Mouse (Mus musculus) liver, embryonic 15.5 days (tissue): ENCODE results near the gene Gm49336. TPM values are rescaled to one million over a fixed set of nuclear protein-coding genes. Genes with fewer than 3 reads are reported as not detected.
A peak's percentile ranks its signal among the peaks of the same experiment; 100 is the strongest.

Experiments used
- ATAC-seq: fragments of 200-750 bp; cut with Nextera tagmentation; 2 replicates; pipeline ENCODE4 v1.8.0; 2017; ENCODE audit warnings: moderate number of reproducible peaks, mild to moderate bottlenecking, moderate library complexity; ENCODE audit not compliant: insufficient read depth
- H3K27ac ChIP-seq: fragments of 300-500 bp; sonication (generic); replicated peaks from 2 replicates; pipeline ENCODE4 v1.5.1; 2015; ENCODE audit warnings: mild to moderate bottlenecking, inconsistent platforms
- H3K27me3 ChIP-seq: fragments of 300-500 bp; sonication (generic); 2 replicates; pipeline ENCODE4 v1.6.1; 2015; ENCODE audit warnings: mild to moderate bottlenecking, inconsistent platforms
- H3K36me3 ChIP-seq: fragments of 300-500 bp; sonication (generic); replicated peaks from 2 replicates; pipeline ENCODE4 v1.6.1; 2015; ENCODE audit warnings: moderate library complexity, mild to moderate bottlenecking, inconsistent platforms
- H3K4me1 ChIP-seq: fragments of 300-500 bp; sonication (generic); replicated peaks from 2 replicates; pipeline ENCODE4 v1.6.1; 2015; ENCODE audit warnings: inconsistent platforms
- H3K4me2 ChIP-seq: fragments of 300-500 bp; sonication (generic); 2 replicates; pipeline ENCODE4 v1.6.1; 2015; ENCODE audit warnings: moderate library complexity, mild to moderate bottlenecking, inconsistent platforms
- H3K4me3 ChIP-seq: fragments of 300-500 bp; sonication (generic); replicated peaks from 2 replicates; pipeline ENCODE4 v1.5.1; 2015; ENCODE audit warnings: mild to moderate bottlenecking, inconsistent platforms
- H3K9ac ChIP-seq: fragments of 300-500 bp; sonication (generic); 2 replicates; pipeline ENCODE4 v1.6.1; 2015; ENCODE audit warnings: moderate library complexity, mild to moderate bottlenecking, inconsistent platforms
- H3K9me3 ChIP-seq: fragments of 300-500 bp; sonication (generic); replicated peaks from 2 replicates; pipeline ENCODE4 v1.6.1; 2016; ENCODE audit warnings: inconsistent platforms
- WGBS: fragments of 180-500 bp; shearing (Covaris S2); methylation state at CpG from one replicate; pipeline ENCODE4 v1.1.7; 2015; ENCODE audit warnings: mixed read lengths; ENCODE audit not compliant: insufficient replicate concordance; 5-methylcytosine and 5-hydroxymethylcytosine counted together
- polyA plus RNA-seq: library from polyadenylated mRNA; unstranded; fragments of >200 nt; fragmentation: Nextera tagmentation; extraction: Ambion mirVana; gene quantifications from 2 replicates; pipeline ENCODE4 v1.2.1, GENCODE M21; 2015

Gm49336 gene
- polyA plus RNA-seq, 1 experiment from 2014 or later = 27.6 TPM

GRCm38 (mm10) chr14:60181306-60181705, 70.0 kb downstream of the Gm49336 start:
- H3K4me3 ChIP-seq = no peak overlapping the region
- no peaks in the 10 kb centered on the region for H3K9me3 ChIP-seq
- H3K4me2 ChIP-seq = no peak overlapping the region
- WGBS = 57% methylated on average over 2 of the region's 2 CpGs
- no peak overlapping the region for H3K27ac ChIP-seq
- H3K36me3 ChIP-seq = no peaks in the 10 kb centered on the region
- peaks cover 23% of the 10 kb centered on the region for H3K4me1 ChIP-seq
- H3K9ac ChIP-seq = no peak overlapping the region
- H3K27me3 ChIP-seq = peaks cover 34% of the 10 kb centered on the region
- no peak for ATAC-seq

- Histone ChIP-seq H3K9ac (no peak overlapping the region), H3K36me3 (no peaks in the 10 kb centered on the region), H3K4me1 (peaks cover 35% of the 10 kb centered on the region), H3K4me2 (peak overlapping the region; percentile 69), H3K27ac (no peak overlapping the region), H3K4me3 (peak overlapping the region; percentile 62), H3K9me3 (no peaks in the 10 kb centered on the region), H3K27me3 (peaks cover 47% of the 10 kb centered on the region)
- ATAC-seq = no peak
- WGBS = 0% methylated on average over 2 of the region's 2 CpGs
Observed at GRCm38 (mm10) chr14:60178571-60178955, 72.7 kb downstream of the Gm49336 start.

GRCm38 (mm10) chr14:60177614-60178570, 73.4 kb downstream of the Gm49336 start:
- Histone ChIP-seq H3K9ac (peak overlapping the region; percentile 35), H3K9me3 (no peaks in the 10 kb centered on the region), H3K27me3 (peaks cover 47% of the 10 kb centered on the region), H3K4me3 (peak overlapping the region; percentile 62), H3K4me2 (peak overlapping the region; percentile 69), H3K4me1 (peaks cover 35% of the 10 kb centered on the region), H3K36me3 (no peaks in the 10 kb centered on the region), H3K27ac (peak overlapping the region; percentile 74)
- WGBS = 5% methylated on average over 37 of the region's 37 CpGs
- ATAC-seq = 0 out of 2 replicates have a peak, but pooled peaks have one; percentile 20

- WGBS = 1% methylated on average over 84 of the region's 84 CpGs
- peaks cover 35% of the 10 kb centered on the region for H3K4me1 ChIP-seq
- H3K4me2 ChIP-seq = peak overlapping the region; percentile 69
- peak overlapping the region; percentile 35 for H3K9ac ChIP-seq
- H3K27me3 ChIP-seq = peaks cover 47% of the 10 kb centered on the region
- peak overlapping the region; percentile 74 for H3K27ac ChIP-seq
- peak overlapping the region; percentile 62 for H3K4me3 ChIP-seq
- no peaks in the 10 kb centered on the region for H3K36me3 ChIP-seq
- ATAC-seq = peak; percentile 78
- no peaks in the 10 kb centered on the region for H3K9me3 ChIP-seq
Observed at GRCm38 (mm10) chr14:60176891-60177613, 74.3 kb downstream of the Gm49336 start.

GRCm38 (mm10) chr14:60176469-60176890, 74.8 kb downstream of the Gm49336 start:
- Histone ChIP-seq H3K27ac (peak overlapping the region; percentile 69), H3K36me3 (no peaks in the 10 kb centered on the region), H3K27me3 (peaks cover 47% of the 10 kb centered on the region), H3K4me2 (peak overlapping the region; percentile 69), H3K4me1 (peaks cover 35% of the 10 kb centered on the region), H3K9ac (no peak overlapping the region), H3K4me3 (peak overlapping the region; percentile 62), H3K9me3 (no peaks in the 10 kb centered on the region)
- 17% methylated on average over 9 of the region's 9 CpGs for WGBS
- ATAC-seq = peak; percentile 47

GRCm38 (mm10) chr14:60172286-60173055, 78.8 kb downstream of the Gm49336 start:
- Histone ChIP-seq H3K4me1 (peaks cover 13% of the 10 kb centered on the region), H3K4me2 (no peak overlapping the region), H3K36me3 (no peaks in the 10 kb centered on the region), H3K9me3 (no peaks in the 10 kb centered on the region), H3K9ac (no peak overlapping the region), H3K4me3 (no peak overlapping the region), H3K27me3 (peaks cover 24% of the 10 kb centered on the region), H3K27ac (no peak overlapping the region)
- ATAC-seq = no peak
- WGBS = 60% methylated on average over 12 of the region's 12 CpGs

- no peak overlapping the region for H3K4me2 ChIP-seq
Observed at GRCm38 (mm10) chr14:60170845-60171610, 80.3 kb downstream of the Gm49336 start.

GRCm38 (mm10) chr14:60163367-60163766, 87.9 kb downstream of the Gm49336 start:
- no peak for ATAC-seq
- H3K9me3 ChIP-seq = no peaks in the 10 kb centered on the region
- no peak overlapping the region for H3K4me2 ChIP-seq
- WGBS = 63% methylated on average over 3 of the region's 3 CpGs
- no peak overlapping the region for H3K9ac ChIP-seq
- H3K27ac ChIP-seq = no peak overlapping the region
- no peaks in the 10 kb centered on the region for H3K4me1 ChIP-seq
- no peaks in the 10 kb centered on the region for H3K36me3 ChIP-seq
- no peak overlapping the region for H3K4me3 ChIP-seq
- H3K27me3 ChIP-seq = no peaks in the 10 kb centered on the region

More at GRCm38 (mm10) chr14:60170845-60171610, 80.3 kb downstream of the Gm49336 start:
- Histone ChIP-seq H3K9ac (no peak overlapping the region), H3K4me1 (peaks cover 12% of the 10 kb centered on the region; the same call in 1 of the 2 replicates), H3K27me3 (peaks cover 10% of the 10 kb centered on the region), H3K36me3 (no peaks in the 10 kb centered on the region), H3K27ac (no peak overlapping the region), H3K9me3 (no peaks in the 10 kb centered on the region), H3K4me3 (no peak overlapping the region)
- no peak for ATAC-seq
- 62% methylated on average over 16 of the region's 16 CpGs for WGBS
